Mouse (Mus musculus) CH12.LX (cell line): ENCODE results near the gene Sgms1. TPM values are rescaled to one million over a fixed set of nuclear protein-coding genes. Genes with fewer than 3 reads are reported as not detected.

Experiments
- DNase-seq: peaks from one replicate; pipeline ENCODE4 v3.0.0-alpha.2; 2013; ENCODE audit errors: extremely low read depth
- H3K27ac ChIP-seq: 2 replicates; pipeline ENCODE4 v1.5.1; 2012; ENCODE audit warnings: low read depth, mild to moderate bottlenecking, control low read depth, moderate library complexity; ENCODE audit not compliant: insufficient read depth
- H3K27me3 ChIP-seq: replicated peaks from 2 replicates; pipeline ENCODE3; 2012; ENCODE audit warnings: inconsistent platforms
- H3K36me3 ChIP-seq, 2 experiments: replicated peaks in 1 of 2; 2 replicates each; pipeline versions ENCODE3 to v1.6.1; 2012; ENCODE audit warnings: inconsistent platforms in 1 of 2, low read length in 1 of 2, mild to moderate bottlenecking in 1 of 2, mixed read lengths in 1 of 2, moderate library complexity in 1 of 2; ENCODE audit not compliant: control insufficient read depth in 1 of 2, insufficient read depth in 1 of 2
- H3K4me1 ChIP-seq, 2 experiments: 2 replicates each; pipeline ENCODE4 v1.6.1; 2012; ENCODE audit warnings: inconsistent platforms in 1 of 2, moderate library complexity in 1 of 2; ENCODE audit not compliant: insufficient read depth in 2 of 2, control insufficient read depth in 1 of 2
- H3K4me2 ChIP-seq: 2 replicates; pipeline ENCODE4 v1.6.1; 2012; ENCODE audit warnings: low read depth, mild to moderate bottlenecking, control low read depth; ENCODE audit not compliant: poor library complexity, insufficient read depth, severe bottlenecking
- H3K4me3 ChIP-seq, 3 experiments: fragments of 150-350 bp in 1 of 3; sonication (generic) in 1 of 3; replicated peaks in 1 of 3; 2 replicates each; pipeline versions ENCODE3 to v1.5.1; 2011 to 2012; ENCODE audit warnings: low read depth in 2 of 3, low read length in 2 of 3, mild to moderate bottlenecking in 2 of 3, moderate library complexity in 2 of 3, control low read depth in 1 of 3, improper control_type of control experiment in 1 of 3, inconsistent platforms in 1 of 3, mixed read lengths in 1 of 3; ENCODE audit not compliant: poor library complexity in 1 of 3
- H3K79me2 ChIP-seq: replicated peaks from 2 replicates; pipeline ENCODE4 v1.6.1; 2012; ENCODE audit warnings: mild to moderate bottlenecking, moderate library complexity; ENCODE audit not compliant: control insufficient read depth, poor library complexity, insufficient read depth, severe bottlenecking; ENCODE audit errors: extremely low read depth
- H3K9ac ChIP-seq: 2 replicates; pipeline ENCODE4 v1.6.1; 2012; ENCODE audit warnings: low read depth, mild to moderate bottlenecking, control low read depth, moderate library complexity; ENCODE audit not compliant: insufficient read depth
- H3K9me3 ChIP-seq: replicated peaks from 2 replicates; pipeline ENCODE3; 2012; ENCODE audit warnings: low read length, inconsistent platforms, mixed read lengths
- CTCF ChIP-seq, 2 experiments: IDR thresholded peaks in 1 of 2; conservative IDR thresholded peaks in 1 of 2; 2 replicates each; pipeline ENCODE4 v1.5.1; 2011 to 2012; ENCODE audit warnings: low read depth in 2 of 2, low read length in 2 of 2, improper control_type of control experiment in 1 of 2, inconsistent platforms in 1 of 2, mild to moderate bottlenecking in 1 of 2, moderate library complexity in 1 of 2
- GABPA ChIP-seq: IDR thresholded peaks from 2 replicates; pipeline ENCODE4 v1.6.1; 2012; ENCODE audit warnings: low read depth, low read length, improper control_type of control experiment, inconsistent platforms; ENCODE audit not compliant: insufficient replicate concordance
- IRF4 ChIP-seq: IDR thresholded peaks from 2 replicates; pipeline ENCODE4 v1.6.1; 2014; ENCODE audit warnings: low read depth, mild to moderate bottlenecking, inconsistent platforms, low read length, improper control_type of control experiment
- JUND ChIP-seq: conservative IDR thresholded peaks from 2 replicates; pipeline ENCODE4 v1.6.1; 2011; ENCODE audit warnings: low read depth, low read length, improper control_type of control experiment
- KAT2A ChIP-seq: IDR thresholded peaks from 2 replicates; pipeline ENCODE4 v1.6.1; 2012; ENCODE audit warnings: low read length, improper control_type of control experiment, inconsistent platforms; ENCODE audit not compliant: insufficient replicate concordance
- MAFK ChIP-seq: IDR thresholded peaks from 2 replicates; pipeline ENCODE4 v1.6.1; 2011; ENCODE audit warnings: low read length, improper control_type of control experiment; ENCODE audit not compliant: insufficient replicate concordance
- MAX ChIP-seq: IDR thresholded peaks from 2 replicates; pipeline ENCODE4 v1.6.1; 2011; ENCODE audit warnings: low read length, improper control_type of control experiment
- MAZ ChIP-seq: IDR thresholded peaks from 2 replicates; pipeline ENCODE4 v1.6.1; 2012; ENCODE audit warnings: low read depth, mild to moderate bottlenecking, inconsistent platforms, low read length, improper control_type of control experiment, moderate library complexity
- MYC ChIP-seq: IDR thresholded peaks from 2 replicates; pipeline ENCODE4 v1.6.1; 2011; ENCODE audit warnings: low read depth, mild to moderate bottlenecking, improper control_type of control experiment, low read length
- NRF1 ChIP-seq: IDR thresholded peaks from 2 replicates; pipeline ENCODE4 v1.6.1; 2014; ENCODE audit warnings: low read depth, mild to moderate bottlenecking, inconsistent platforms, low read length, improper control_type of control experiment, moderate library complexity
- POLR2A ChIP-seq: IDR thresholded peaks from 2 replicates; pipeline ENCODE4 v1.6.1; 2011; ENCODE audit warnings: low read depth, mild to moderate bottlenecking, improper control_type of control experiment, low read length
- RAD21 ChIP-seq: IDR thresholded peaks from 2 replicates; pipeline ENCODE4 v1.6.1; 2011; ENCODE audit warnings: low read depth, mild to moderate bottlenecking, low read length, improper control_type of control experiment, moderate library complexity
- SMC3 ChIP-seq: IDR thresholded peaks from 2 replicates; pipeline ENCODE4 v1.6.1; 2011; ENCODE audit warnings: low read depth, low read length, improper control_type of control experiment
- TCF12 ChIP-seq: IDR thresholded peaks from 2 replicates; pipeline ENCODE4 v1.6.1; 2014; ENCODE audit warnings: low read depth, mild to moderate bottlenecking, inconsistent platforms, low read length, improper control_type of control experiment
- USF2 ChIP-seq: conservative IDR thresholded peaks from 2 replicates; pipeline ENCODE4 v1.6.1; 2011; ENCODE audit warnings: low read depth, low read length, improper control_type of control experiment
- ZKSCAN1 ChIP-seq: IDR thresholded peaks from 2 replicates; pipeline ENCODE4 v1.6.1; 2012; ENCODE audit warnings: low read depth, inconsistent platforms, low read length, improper control_type of control experiment, borderline replicate concordance
- ZMIZ1 ChIP-seq: IDR thresholded peaks from 2 replicates; pipeline ENCODE4 v1.6.1; 2012; ENCODE audit warnings: low read depth, mild to moderate bottlenecking, inconsistent platforms, low read length, improper control_type of control experiment
- dilution Hi-C: fragments of 300-500 bp; cut with MboI; formaldehyde crosslinking; loops from 2 replicates; pipeline ENCODE4 v1.14.3; 2020; ENCODE audit warnings: low sequenced_read_pairs; ENCODE audit not compliant: extremely low pct_unique_long_range_greater_than_20kb, extremely low pct_ligation_motif_present
- in situ Hi-C: fragments of 300-500 bp; cut with MboI; formaldehyde crosslinking; loops from 3 replicates; pipeline ENCODE4 v1.14.3; 2019; ENCODE audit warnings: low sequenced_read_pairs, low pct_ligation_motif_present, low pct_unique_long_range_greater_than_20kb, mixed read lengths
- polyA plus RNA-seq: library from polyadenylated mRNA; unstranded; fragments of >175 nt; gene quantifications from 2 replicates; pipeline ENCODE4 v1.2.1, GENCODE M21; 2012; ENCODE audit warnings: low read depth; ENCODE audit not compliant: insufficient read length
- total RNA-seq, 2 experiments: library from RNA; depleted of rRNA; stranded (reverse); fragments of 300-350 nt in 1 of 2; fragments of >200 nt in 1 of 2; gene quantifications; 2 replicates each; pipeline ENCODE4 v1.2.3; 2012 to 2014

Sgms1 gene
- total and polyA plus RNA-seq, 3 experiments, result 1.4 to 1.8 (median 1.8) TPM

DNA sequence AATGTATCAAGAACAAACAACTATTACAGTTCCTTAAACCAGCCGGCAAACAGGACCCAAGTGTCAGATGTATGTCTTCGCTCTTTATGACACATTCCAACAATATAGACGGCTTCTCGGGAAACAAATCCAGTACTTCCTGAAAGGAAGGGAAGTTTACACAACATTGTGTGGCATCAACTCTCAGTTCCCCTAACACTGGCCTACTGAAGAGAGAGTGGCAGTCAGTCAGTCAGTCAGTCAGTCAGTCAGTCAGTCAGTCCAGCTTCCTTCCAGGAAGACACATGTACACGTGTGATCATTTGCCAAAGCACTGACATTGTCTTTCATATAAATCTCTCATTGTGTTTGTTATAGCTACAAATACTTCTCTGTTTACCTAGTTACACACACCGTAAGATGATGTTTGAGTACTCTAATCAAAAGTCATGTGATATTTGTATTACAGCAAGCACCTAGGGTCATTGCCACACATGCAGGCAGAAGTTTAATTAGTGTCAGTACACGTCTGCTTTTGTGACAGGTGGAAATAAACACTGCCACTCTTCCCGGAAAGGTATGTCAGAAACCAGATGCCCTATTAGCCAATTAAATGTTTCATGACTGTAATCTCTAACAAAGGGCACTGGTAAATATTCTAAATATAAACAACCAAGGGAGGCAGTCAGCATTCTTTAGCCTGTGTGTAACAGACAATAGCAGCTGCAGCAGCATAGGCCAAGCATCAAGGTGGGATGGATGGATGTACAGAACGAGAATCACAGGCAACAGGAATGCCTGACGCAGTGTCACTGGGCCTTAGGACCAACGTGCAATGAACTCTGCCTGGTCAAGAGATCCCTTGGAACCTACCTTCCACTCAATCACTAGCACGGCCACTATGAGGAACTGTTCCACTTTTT is 174.4 kb downstream of the Sgms1 start:
- in situ Hi-C loops, result no loop called here
- H3K9me3 ChIP-seq, result no peaks in the 10 kb centered on the region
- no peaks in the 10 kb centered on the region for H3K27me3 ChIP-seq
- H3K4me3 ChIP-seq, result no peak overlapping the region
- TF ChIP-seq SMC3 (no peak), ZKSCAN1 (no peak)
- no peak overlapping the region for H3K27ac ChIP-seq
- peaks cover 0 to 6% of the 10 kb centered on the region in 2 experiments; a peak in 2 of 4 replicates for H3K4me1 ChIP-seq
- no peaks in the 10 kb centered on the region for H3K36me3 ChIP-seq
- dilution Hi-C loops, result no loop called here
- H3K79me2 ChIP-seq, result no peaks in the 10 kb centered on the region
- H3K4me2 ChIP-seq, result no peak overlapping the region
- no peak for DNase-seq
- H3K9ac ChIP-seq, result no peak overlapping the region

DNA sequence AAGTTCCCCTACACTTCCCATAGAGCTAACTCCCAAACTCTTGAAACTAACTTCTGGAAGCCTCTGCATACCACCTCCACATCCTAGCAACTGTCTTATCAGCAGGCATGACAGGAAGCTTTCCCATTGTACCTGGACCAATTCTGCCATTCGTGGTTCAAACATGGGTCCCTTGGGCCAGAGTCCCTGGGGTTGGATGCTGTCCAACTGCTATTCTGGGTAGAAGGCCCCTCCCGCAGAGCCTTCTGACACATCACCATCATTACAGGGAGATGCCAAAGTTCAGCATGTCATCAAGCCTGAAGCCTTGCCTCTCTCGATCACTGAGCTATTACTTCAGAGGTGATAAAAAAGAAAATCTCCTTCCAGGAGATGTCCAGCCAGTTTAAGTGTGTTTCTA is 175.9 kb downstream of the Sgms1 start:
- Histone ChIP-seq H3K9ac (no peak overlapping the region), H3K79me2 (no peaks in the 10 kb centered on the region), H3K4me2 (no peak overlapping the region), H3K36me3 (no peaks in the 10 kb centered on the region), H3K27me3 (no peaks in the 10 kb centered on the region), H3K4me3 (no peak overlapping the region), H3K4me1 (peaks cover 0 to 11% of the 10 kb centered on the region in 2 experiments; a peak in 2 of 4 replicates), H3K9me3 (no peaks in the 10 kb centered on the region), H3K27ac (no peak overlapping the region)
- in situ Hi-C loops, result no loop called here
- DNase-seq, result no peak
- dilution Hi-C loops, result no loop called here
- TF ChIP-seq GABPA (no peak), JUND (no peak), USF2 (no peak), NRF1 (no peak), MAX (no peak), IRF4 (no peak), ZMIZ1 (no peak), KAT2A (no peak), CTCF (conservative IDR thresholded peaks at IDR 0.05 in 1 of 2, IDR thresholded peaks at IDR 0.05 in 1 of 2; ENCODE audit: low read depth in 2 of 2, low read length in 2 of 2) (no peak), POLR2A (no peak), TCF12 (no peak), RAD21 (no peak), MAFK (no peak), MYC (no peak), MAZ (no peak)
